Comparison of ENCODE assay signal across 22 mouse cellular contexts in the genomic region with DNA sequence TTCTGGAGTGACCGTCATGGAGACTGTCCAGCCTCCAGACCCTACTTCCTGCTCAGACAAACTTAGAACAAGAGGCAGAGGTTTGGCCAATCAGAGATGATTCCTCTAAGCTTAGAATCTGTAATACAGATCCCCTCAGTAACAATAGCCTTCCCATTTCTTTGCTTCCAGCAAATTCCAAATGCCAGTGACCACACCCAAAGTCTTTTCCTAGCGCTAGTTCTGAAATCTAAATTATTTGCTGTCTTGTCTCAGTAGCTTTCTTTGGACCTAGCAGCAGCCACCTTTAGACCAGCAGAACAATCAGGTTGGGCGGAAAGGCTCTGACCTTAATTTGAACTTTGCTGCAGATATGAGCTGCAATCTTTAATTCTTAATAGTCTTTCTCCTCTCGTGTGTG. TPM values are rescaled to one million over a fixed set of nuclear protein-coding genes. Genes with fewer than 3 reads are reported as not detected.
DNase-seq lines count a peak whose midpoint lies in the region; ATAC-seq and TF ChIP-seq lines count a peak whose summit lies in the region.
"Had no signal": no experiment of that assay in that cellular context is flagged by ENCODE, and none has a peak within 500 bp of the region (broad histone marks: within the 10 kb centered on the region; RNA-seq: fewer than 3 reads in every experiment).

No protein-coding gene starts in this region.

- no peak for TF ChIP-seq POLR2A in heart, adult 2 months (IDR thresholded peaks at IDR 0.05; ENCODE audit: insufficient read depth, low read depth, low read length)

- H3K4me2 ChIP-seq in lung, embryonic 14.5 days, result no peak overlapping the region; the same call in 1 of the 2 replicates
- H3K4me2 ChIP-seq in heart, embryonic 12.5 days, result no peak overlapping the region
- no peak overlapping the region for H3K4me2 ChIP-seq in stomach, postnatal 0 days (replicated peaks; ENCODE audit: low read depth)
- H3K4me2 ChIP-seq: hindbrain, embryonic 13.5 days; intestine, embryonic 15.5 days; liver, embryonic 11.5 days; midbrain, embryonic 13.5 days; neural tube, embryonic 15.5 days had no signal

- no peak for TF ChIP-seq CTCF in heart, adult 2 months (IDR thresholded peaks at IDR 0.05)
- no peak for TF ChIP-seq CTCF in lung, embryonic 14.5 days (IDR thresholded peaks at IDR 0.05; ENCODE audit: low read depth)
- TF ChIP-seq CTCF in stomach, postnatal 0 days (IDR thresholded peaks at IDR 0.05; ENCODE audit: low read depth), result no peak

- H3K4me1 ChIP-seq in heart, adult 2 months (ENCODE audit: control insufficient read depth, insufficient read depth, low read length), result peaks cover 10% of the 10 kb centered on the region
- H3K4me1 ChIP-seq in lung, embryonic 14.5 days (ENCODE audit: insufficient read depth), result peaks cover 34% of the 10 kb centered on the region
- H3K4me1 ChIP-seq in heart, embryonic 12.5 days (replicated peaks), result peaks cover 40% of the 10 kb centered on the region
- H3K4me1 ChIP-seq in stomach, postnatal 0 days (replicated peaks; ENCODE audit: control insufficient read depth, insufficient read depth), result peaks cover 7% of the 10 kb centered on the region
- H3K4me1 ChIP-seq: hindbrain, embryonic 13.5 days; midbrain, embryonic 13.5 days; neural tube, embryonic 15.5 days had no signal

- intact Hi-C loops in heart, adult 2 months (cut with DNase I), result no loop called here
- intact Hi-C loops in heart, postnatal 14 days (cut with DNase I), result no loop called here

- 11% methylated on average over 4 of the region's 4 CpGs for WGBS in heart, adult 2 months
- WGBS in lung, embryonic 14.5 days, result 21% methylated on average over 4 of the region's 4 CpGs
- 22% methylated on average over 4 of the region's 4 CpGs for WGBS in heart, embryonic 12.5 days
- 25% methylated on average over 4 of the region's 4 CpGs for WGBS in stomach, postnatal 0 days

- H3K4me3 ChIP-seq in heart, adult 2 months, result no peak overlapping the region
- no peak overlapping the region for H3K4me3 ChIP-seq in lung, embryonic 14.5 days (ENCODE audit: low read depth, low read length)
- no peak overlapping the region for H3K4me3 ChIP-seq in heart, embryonic 12.5 days
- no peak overlapping the region for H3K4me3 ChIP-seq in stomach, postnatal 0 days (ENCODE audit: low read depth, low read length)
- H3K4me3 ChIP-seq: erythroblast, embryonic 14.5 days; hindbrain, embryonic 13.5 days; intestine, embryonic 15.5 days; midbrain, embryonic 13.5 days; myocyte; neural tube, embryonic 15.5 days had no signal

- no peaks in the 10 kb centered on the region for H3K9me3 ChIP-seq in lung, embryonic 14.5 days (ENCODE audit: low read depth, low read length)
- H3K9me3 ChIP-seq in heart, embryonic 12.5 days (replicated peaks), result 0 out of 2 replicates have a peak, but pooled peaks cover 5% of the 10 kb centered on the region
- H3K9me3 ChIP-seq in stomach, postnatal 0 days (ENCODE audit: control insufficient read depth, low read length), result no peaks in the 10 kb centered on the region
- H3K9me3 ChIP-seq: hindbrain, embryonic 13.5 days; intestine, embryonic 15.5 days; midbrain, embryonic 13.5 days; neural tube, embryonic 15.5 days had no signal

- ATAC-seq in lung, embryonic 14.5 days (ENCODE audit: insufficient read depth), result no peak
- ATAC-seq in heart, embryonic 12.5 days (ENCODE audit: insufficient number of reproducible peaks, low FRiP score), result no peak
- no peak; the same call in 1 of the 2 replicates for ATAC-seq in stomach, postnatal 0 days (ENCODE audit: low FRiP score, low TSS enrichment)
- ATAC-seq: intestine, embryonic 15.5 days; midbrain, embryonic 13.5 days had no signal

- peaks cover 3% of the 10 kb centered on the region for H3K36me3 ChIP-seq in heart, adult 2 months (ENCODE audit: control insufficient read depth, insufficient read depth, low read length)
- H3K36me3 ChIP-seq in lung, embryonic 14.5 days (ENCODE audit: insufficient read depth), result no peaks in the 10 kb centered on the region
- H3K36me3 ChIP-seq in heart, embryonic 12.5 days, result no peaks in the 10 kb centered on the region
- H3K36me3 ChIP-seq in stomach, postnatal 0 days (ENCODE audit: control insufficient read depth, insufficient read depth, low read length), result no peaks in the 10 kb centered on the region
- H3K36me3 ChIP-seq: G1E; hindbrain, embryonic 13.5 days; intestine, embryonic 15.5 days; midbrain, embryonic 13.5 days; neural tube, embryonic 15.5 days had no signal

- H3K9ac ChIP-seq in heart, adult 2 months (ENCODE audit: low read depth, low read length), result no peak overlapping the region
- H3K9ac ChIP-seq in lung, embryonic 14.5 days, result no peak overlapping the region
- H3K9ac ChIP-seq in heart, embryonic 12.5 days, result no peak overlapping the region
- H3K9ac ChIP-seq in stomach, postnatal 0 days (ENCODE audit: low read length), result no peak overlapping the region
- H3K9ac ChIP-seq: hindbrain, embryonic 13.5 days; intestine, embryonic 15.5 days; midbrain, embryonic 13.5 days; neural tube, embryonic 15.5 days had no signal

- H3K27me3 ChIP-seq in heart, adult 2 months (ENCODE audit: control insufficient read depth, insufficient read depth, low read length), result no peaks in the 10 kb centered on the region
- H3K27me3 ChIP-seq in lung, embryonic 14.5 days (ENCODE audit: insufficient read depth, low read length), result no peaks in the 10 kb centered on the region
- no peaks in the 10 kb centered on the region for H3K27me3 ChIP-seq in heart, embryonic 12.5 days (replicated peaks)
- no peaks in the 10 kb centered on the region for H3K27me3 ChIP-seq in stomach, postnatal 0 days (ENCODE audit: control insufficient read depth, insufficient read depth, low read length)
- H3K27me3 ChIP-seq: hindbrain, embryonic 13.5 days; intestine, embryonic 15.5 days; midbrain, embryonic 13.5 days; neural tube, embryonic 15.5 days had no signal

- H3K79me2 ChIP-seq in heart, adult 2 months (replicated peaks; ENCODE audit: control insufficient read depth, insufficient read depth, low read length), result no peaks in the 10 kb centered on the region

- TF ChIP-seq EP300 in heart, adult 2 months (IDR thresholded peaks at IDR 0.05; ENCODE audit: insufficient read depth, low read depth, low read length), result no peak
- TF ChIP-seq EP300 in stomach, postnatal 0 days (optimal IDR thresholded peaks at IDR 0.05), result no peak

- H3K27ac ChIP-seq in heart, adult 2 months, result peak overlapping the region; percentile 22
- peak overlapping the region; percentile 38; the same call in 1 of the 2 replicates for H3K27ac ChIP-seq in lung, embryonic 14.5 days (ENCODE audit: low read depth)
- H3K27ac ChIP-seq in heart, embryonic 12.5 days (ENCODE audit: poor library complexity, severe bottlenecking), result peak overlapping the region; percentile 40; the same call in 1 of the 2 replicates
- 0 out of 2 replicates have a peak overlapping the region, but pooled peaks have one; percentile 35 for H3K27ac ChIP-seq in stomach, postnatal 0 days (replicated peaks)
- H3K27ac ChIP-seq: hindbrain, embryonic 13.5 days; intestine, embryonic 15.5 days; midbrain, embryonic 13.5 days; neural tube, embryonic 15.5 days had no signal

- DNase-seq in heart, adult 2 months, result no peak
- DNase-seq in heart, postnatal 14 days, result no peak
- DNase-seq in lung, embryonic 14.5 days, result peak; percentile 53
- DNase-seq in lung, adult 18-20 months, result no peak
- no peak for DNase-seq in stomach, postnatal 0 days (ENCODE audit: low spot score)
- DNase-seq in adrenal gland, postnatal 4 days (ENCODE audit: low spot score in 2 of 2), result no peak
- DNase-seq: adrenal gland, adult 2 months; cerebellum, postnatal 10 days; gastrocnemius, postnatal 25 days; kidney, postnatal 4 days; layer of hippocampus, postnatal 36 days; right cerebral cortex, postnatal 25 days; thymus, postnatal 25 days had no signal

RNA-seq across cellular contexts. Expression of gene Xpnpep1, which starts 30.9 kb away (rescaled TPM):
- total RNA-seq in heart, adult 2 months (2021), result 10 to 100 TPM; 59.8 to 70.1 TPM
- polyA plus RNA-seq in heart, adult 2 months (2012; rRNA removed), result 49.8 and 71.9 TPM in 2 replicates
- total RNA-seq in heart, postnatal 14 days (2021), result 100 to 1,000 TPM in 1 of 2 experiments, 10 to 100 TPM in 1; 93.8 to 105 TPM
- polyA plus RNA-seq in lung, embryonic 14.5 days (2014; fragmentation: Nextera tagmentation; extraction: Ambion mirVana), result 196 and 200 TPM in 2 replicates
- polyA plus RNA-seq in heart, embryonic 12.5 days (2016; fragmentation: Nextera tagmentation; extraction: Ambion mirVana), result 191 TPM in 2 replicates
- polyA plus RNA-seq in stomach, postnatal 0 days (2015; fragmentation: Nextera tagmentation; extraction: Ambion mirVana), result 106 and 111 TPM in 2 replicates
- 100 to 1,000 TPM; 112 to 117 TPM for total RNA-seq in adrenal gland, postnatal 4 days (2021)
